Mouse (Mus musculus): ENCODE measurements around the gene Osbpl6. TPM values are rescaled to one million over a fixed set of nuclear protein-coding genes. Genes with fewer than 3 reads are reported as not detected.

Osbpl6 gene
- polyA plus RNA-seq, 1 experiment from 2014 or later = 5.9 TPM

DNA sequence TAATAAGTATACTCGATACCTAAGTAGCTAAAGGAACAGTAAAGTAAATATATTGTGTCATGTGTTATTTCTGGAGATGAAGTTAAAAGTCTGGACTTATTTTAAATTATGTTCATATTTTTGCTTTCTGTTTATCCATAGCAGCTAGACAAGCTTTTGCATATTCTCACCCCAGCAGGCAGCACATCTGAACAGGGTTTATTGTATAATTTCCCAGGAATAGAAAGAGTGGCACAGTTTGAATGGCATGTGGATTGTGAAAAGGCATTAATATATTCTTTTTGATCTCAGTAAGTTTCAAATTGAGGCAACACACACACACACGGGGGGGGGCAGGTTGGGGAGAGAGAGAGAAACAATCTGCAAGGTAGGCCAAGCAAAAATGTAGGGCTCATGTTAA is 6.6 kb downstream of the Osbpl6 start:
- 72% methylated on average over 2 of the region's 2 CpGs for WGBS
- no peaks in the 10 kb centered on the region for H3K4me1 ChIP-seq (ENCODE audit: control insufficient read depth, insufficient read depth, low read length)
- no peaks in the 10 kb centered on the region for H3K9me3 ChIP-seq (replicated peaks; ENCODE audit: control insufficient read depth, low read length)
- no peak for ATAC-seq (replicated peaks; ENCODE audit: extremely low read depth, insufficient read depth, low FRiP score)
- H3K4me2 ChIP-seq (ENCODE audit: low read depth, low read length) = no peak overlapping the region
- H3K36me3 ChIP-seq (ENCODE audit: control insufficient read depth, insufficient read depth) = no peaks in the 10 kb centered on the region
- H3K4me3 ChIP-seq (ENCODE audit: low read length) = no peak overlapping the region
- H3K9ac ChIP-seq (ENCODE audit: low read length) = no peak overlapping the region
- H3K27ac ChIP-seq (ENCODE audit: low read length) = no peak overlapping the region
- no peaks in the 10 kb centered on the region for H3K27me3 ChIP-seq (ENCODE audit: control insufficient read depth, insufficient read depth, low read length)

DNA sequence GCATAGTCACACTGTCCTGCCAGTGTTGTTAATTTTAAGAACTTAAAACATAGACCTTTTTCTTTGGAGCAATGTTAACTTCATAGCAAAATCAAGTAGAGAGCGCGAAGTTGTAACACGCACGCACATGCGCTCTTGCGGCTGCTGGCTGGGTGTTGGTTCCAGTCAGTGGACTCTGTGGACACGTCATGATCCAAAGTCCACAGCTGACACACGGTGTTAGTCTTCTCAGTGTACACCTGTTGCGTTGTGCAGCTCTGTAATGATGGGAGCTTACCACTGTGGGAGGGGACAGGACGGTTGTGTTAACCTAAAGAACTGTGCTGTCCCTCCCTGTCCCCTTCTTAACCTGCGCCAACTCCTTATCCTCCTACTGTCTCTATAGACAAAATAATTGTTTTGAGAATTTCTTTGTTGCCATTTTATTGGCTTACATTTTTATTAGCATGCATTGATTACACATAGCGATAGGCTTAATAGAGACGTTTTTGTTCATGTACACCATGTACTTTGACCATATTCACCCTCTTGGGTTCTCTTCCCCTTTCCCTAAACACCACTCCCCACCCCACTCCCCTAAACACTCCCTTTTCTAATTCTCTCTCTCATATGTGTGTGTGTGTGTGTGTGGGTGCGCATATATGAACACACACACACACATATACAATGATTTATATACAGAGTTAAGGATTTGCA is 11.3 kb downstream of the Osbpl6 start:
- 89% methylated on average over 14 of the region's 14 CpGs for WGBS
- ATAC-seq (replicated peaks; ENCODE audit: extremely low read depth, insufficient read depth, low FRiP score) = no peak
- Histone ChIP-seq H3K9ac (ENCODE audit: low read length) (no peak overlapping the region), H3K9me3 (replicated peaks; ENCODE audit: control insufficient read depth, low read length) (no peaks in the 10 kb centered on the region), H3K4me1 (ENCODE audit: control insufficient read depth, insufficient read depth, low read length) (no peaks in the 10 kb centered on the region), H3K27me3 (ENCODE audit: control insufficient read depth, insufficient read depth, low read length) (no peaks in the 10 kb centered on the region), H3K4me2 (ENCODE audit: low read depth, low read length) (no peak overlapping the region), H3K36me3 (ENCODE audit: control insufficient read depth, insufficient read depth) (no peaks in the 10 kb centered on the region), H3K4me3 (ENCODE audit: low read length) (no peak overlapping the region), H3K27ac (ENCODE audit: low read length) (no peak overlapping the region)

DNA sequence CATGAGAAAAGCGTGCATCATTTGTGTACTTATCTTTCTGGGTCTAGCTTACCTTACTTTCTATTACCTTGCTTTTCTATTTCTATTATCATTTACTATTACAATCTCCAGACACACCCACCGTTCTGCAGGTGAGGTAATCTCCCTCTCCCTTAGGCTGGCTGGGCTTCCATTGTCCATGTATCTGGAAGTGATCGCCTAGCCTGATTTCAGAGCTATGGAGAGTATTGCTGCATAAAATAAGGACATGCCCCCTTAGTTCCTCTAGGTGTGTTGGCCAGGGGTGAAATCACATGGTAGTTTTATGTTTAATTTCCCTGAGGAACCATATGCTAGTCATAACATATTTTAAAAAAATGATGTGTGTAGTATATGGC is 11.8 kb downstream of the Osbpl6 start:
- 86% methylated on average over 3 of the region's 3 CpGs for WGBS
- Histone ChIP-seq H3K36me3 (ENCODE audit: control insufficient read depth, insufficient read depth) (no peaks in the 10 kb centered on the region), H3K4me3 (ENCODE audit: low read length) (no peak overlapping the region), H3K9me3 (replicated peaks; ENCODE audit: control insufficient read depth, low read length) (no peaks in the 10 kb centered on the region), H3K27ac (ENCODE audit: low read length) (no peak overlapping the region), H3K9ac (ENCODE audit: low read length) (no peak overlapping the region), H3K27me3 (ENCODE audit: control insufficient read depth, insufficient read depth, low read length) (no peaks in the 10 kb centered on the region), H3K4me1 (ENCODE audit: control insufficient read depth, insufficient read depth, low read length) (no peaks in the 10 kb centered on the region), H3K4me2 (ENCODE audit: low read depth, low read length) (no peak overlapping the region)
- no peak for ATAC-seq (replicated peaks; ENCODE audit: extremely low read depth, insufficient read depth, low FRiP score)

DNA sequence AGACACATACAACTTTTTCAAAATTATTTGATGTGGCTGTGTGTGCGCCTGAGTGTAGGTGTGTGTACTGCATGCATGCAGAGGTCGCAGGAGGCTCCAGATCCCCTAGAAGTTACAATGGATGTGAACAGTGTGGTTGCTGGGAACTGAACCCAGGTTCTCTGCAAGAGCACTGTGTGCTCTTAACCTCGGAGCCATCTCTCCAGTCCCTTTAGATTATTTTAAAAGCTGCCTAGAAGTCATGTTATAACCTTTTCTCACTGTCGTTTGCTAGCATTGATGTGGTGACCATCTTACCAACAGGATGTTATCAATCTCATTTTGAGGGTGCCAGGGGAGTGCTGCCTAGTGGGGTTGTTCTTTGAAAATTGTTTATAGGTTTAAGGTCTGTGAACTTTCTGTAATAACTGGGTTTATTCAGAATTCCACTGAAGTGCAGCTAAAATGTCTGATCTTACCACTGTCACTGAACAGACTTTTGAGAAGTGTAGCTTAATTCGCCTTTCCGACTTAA is 15.2 kb downstream of the Osbpl6 start:
- 77% methylated on average over 6 of the region's 6 CpGs for WGBS
- ATAC-seq (replicated peaks; ENCODE audit: extremely low read depth, insufficient read depth, low FRiP score) = no peak

DNA sequence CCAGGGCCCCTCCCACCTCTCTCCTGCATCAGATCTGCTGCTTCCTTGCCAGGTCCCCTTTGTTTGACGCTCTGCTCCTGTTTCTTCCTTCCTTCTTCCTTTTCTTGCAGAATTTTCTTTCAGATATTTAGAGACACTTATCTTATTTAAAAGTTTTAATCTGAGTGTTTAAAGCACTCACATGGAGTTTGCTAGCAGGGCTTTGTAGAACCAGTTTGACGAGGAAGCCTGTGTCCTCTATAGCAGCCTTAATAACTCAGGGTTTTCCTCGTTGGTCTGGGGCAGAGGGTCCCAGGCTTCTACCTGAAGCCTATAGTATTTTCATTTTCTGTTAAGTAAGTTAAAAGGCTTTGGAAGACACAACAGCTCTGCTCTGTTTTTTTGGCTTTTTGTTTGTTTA is 20.5 kb downstream of the Osbpl6 start:
- H3K4me2 ChIP-seq (ENCODE audit: low read depth, low read length) = no peak overlapping the region
- no peak overlapping the region for H3K9ac ChIP-seq (ENCODE audit: low read length)
- H3K27ac ChIP-seq (ENCODE audit: low read length) = no peak overlapping the region
- H3K27me3 ChIP-seq (ENCODE audit: control insufficient read depth, insufficient read depth, low read length) = no peaks in the 10 kb centered on the region
- 54% methylated on average over 3 of the region's 3 CpGs for WGBS
- H3K9me3 ChIP-seq (replicated peaks; ENCODE audit: control insufficient read depth, low read length) = no peaks in the 10 kb centered on the region
- no peak for ATAC-seq (replicated peaks; ENCODE audit: extremely low read depth, insufficient read depth, low FRiP score)
- H3K4me3 ChIP-seq (ENCODE audit: low read length) = no peak overlapping the region
- no peaks in the 10 kb centered on the region for H3K4me1 ChIP-seq (ENCODE audit: control insufficient read depth, insufficient read depth, low read length)
- H3K36me3 ChIP-seq (ENCODE audit: control insufficient read depth, insufficient read depth) = no peaks in the 10 kb centered on the region

More for the DNA sequence above, 15.2 kb downstream of the Osbpl6 start:
- no peaks in the 10 kb centered on the region for H3K36me3 ChIP-seq (ENCODE audit: control insufficient read depth, insufficient read depth)
- no peak overlapping the region for H3K27ac ChIP-seq (ENCODE audit: low read length)
- H3K4me1 ChIP-seq (ENCODE audit: control insufficient read depth, insufficient read depth, low read length) = no peaks in the 10 kb centered on the region
- no peaks in the 10 kb centered on the region for H3K27me3 ChIP-seq (ENCODE audit: control insufficient read depth, insufficient read depth, low read length)
- no peaks in the 10 kb centered on the region for H3K9me3 ChIP-seq (replicated peaks; ENCODE audit: control insufficient read depth, low read length)
- no peak overlapping the region for H3K4me3 ChIP-seq (ENCODE audit: low read length)
- no peak overlapping the region for H3K4me2 ChIP-seq (ENCODE audit: low read depth, low read length)
- no peak overlapping the region for H3K9ac ChIP-seq (ENCODE audit: low read length)

DNA sequence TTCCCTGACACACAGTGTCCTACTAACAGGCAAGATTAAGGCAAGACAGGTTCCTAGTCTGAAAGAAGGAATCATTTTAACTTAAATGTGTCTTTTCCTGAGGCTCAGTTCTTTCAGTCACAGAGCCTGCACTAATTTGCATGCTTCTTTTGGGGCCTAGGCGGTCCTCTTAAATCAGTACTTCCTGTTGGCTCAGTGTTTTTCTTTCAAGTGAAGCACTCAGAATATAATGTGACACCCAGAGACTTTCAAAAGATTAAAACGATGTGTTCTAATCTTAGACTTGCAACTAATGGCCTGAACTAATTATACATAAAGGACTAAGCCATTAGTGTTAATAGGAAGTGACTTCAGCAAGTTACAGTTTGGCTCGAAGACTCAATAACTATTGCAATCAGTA is 23.0 kb downstream of the Osbpl6 start:
- Histone ChIP-seq H3K36me3 (ENCODE audit: control insufficient read depth, insufficient read depth) (no peaks in the 10 kb centered on the region), H3K4me3 (ENCODE audit: low read length) (no peak overlapping the region), H3K9me3 (replicated peaks; ENCODE audit: control insufficient read depth, low read length) (no peaks in the 10 kb centered on the region), H3K4me1 (ENCODE audit: control insufficient read depth, insufficient read depth, low read length) (no peaks in the 10 kb centered on the region), H3K27ac (ENCODE audit: low read length) (no peak overlapping the region), H3K9ac (ENCODE audit: low read length) (no peak overlapping the region), H3K4me2 (ENCODE audit: low read depth, low read length) (no peak overlapping the region), H3K27me3 (ENCODE audit: control insufficient read depth, insufficient read depth, low read length) (no peaks in the 10 kb centered on the region)
- WGBS = 65% methylated on average over 3 of the region's 3 CpGs
- no peak for ATAC-seq (replicated peaks; ENCODE audit: extremely low read depth, insufficient read depth, low FRiP score)

DNA sequence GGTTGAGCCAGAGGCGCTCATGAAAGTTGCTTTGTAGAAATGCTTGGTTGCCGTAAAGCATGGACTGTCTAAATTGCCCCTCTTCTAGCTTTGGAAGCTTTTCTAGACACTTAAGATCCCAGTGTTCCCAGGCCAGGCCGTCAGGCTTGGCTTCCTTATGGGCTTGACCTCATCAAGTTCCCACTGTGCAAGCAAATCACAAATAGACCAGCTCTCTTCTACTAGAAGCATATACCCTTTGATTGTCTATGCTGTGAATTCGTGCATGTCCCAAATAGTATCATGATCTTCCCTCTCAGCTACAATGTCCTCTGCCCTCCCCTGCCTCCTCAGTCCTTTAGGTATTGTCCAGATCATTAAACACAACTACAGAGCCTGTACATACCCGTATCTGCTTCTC is 23.5 kb downstream of the Osbpl6 start:
- 83% methylated on average over 5 of the region's 5 CpGs for WGBS
- Histone ChIP-seq H3K4me2 (ENCODE audit: low read depth, low read length) (no peak overlapping the region), H3K4me3 (ENCODE audit: low read length) (no peak overlapping the region), H3K9ac (ENCODE audit: low read length) (no peak overlapping the region), H3K27ac (ENCODE audit: low read length) (no peak overlapping the region), H3K36me3 (ENCODE audit: control insufficient read depth, insufficient read depth) (no peaks in the 10 kb centered on the region), H3K9me3 (replicated peaks; ENCODE audit: control insufficient read depth, low read length) (no peaks in the 10 kb centered on the region), H3K27me3 (ENCODE audit: control insufficient read depth, insufficient read depth, low read length) (no peaks in the 10 kb centered on the region), H3K4me1 (ENCODE audit: control insufficient read depth, insufficient read depth, low read length) (no peaks in the 10 kb centered on the region)
- no peak for ATAC-seq (replicated peaks; ENCODE audit: extremely low read depth, insufficient read depth, low FRiP score)

DNA sequence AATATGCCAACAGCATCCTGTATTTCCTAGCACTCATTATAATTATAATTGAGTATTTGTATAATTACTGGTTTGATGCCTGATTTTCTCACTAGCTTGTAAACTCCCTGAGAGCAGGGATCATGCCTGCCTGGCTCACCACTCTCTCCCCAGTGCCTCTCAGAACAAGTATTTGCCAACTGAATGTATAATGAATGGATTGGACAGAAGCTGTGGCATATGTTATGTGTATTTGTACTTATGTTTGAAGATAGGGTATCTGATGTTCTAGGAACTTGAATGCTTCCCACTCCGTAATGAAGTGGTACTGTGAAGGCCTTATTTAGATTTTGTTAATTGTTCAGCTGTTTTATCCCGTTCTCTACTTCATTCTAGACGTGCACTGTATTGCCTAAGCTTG is 24.2 kb downstream of the Osbpl6 start:
- no peaks in the 10 kb centered on the region for H3K9me3 ChIP-seq (replicated peaks; ENCODE audit: control insufficient read depth, low read length)
- no peaks in the 10 kb centered on the region for H3K4me1 ChIP-seq (ENCODE audit: control insufficient read depth, insufficient read depth, low read length)
- no peak for ATAC-seq (replicated peaks; ENCODE audit: extremely low read depth, insufficient read depth, low FRiP score)
- H3K9ac ChIP-seq (ENCODE audit: low read length) = no peak overlapping the region
- WGBS = 87% methylated on average over 3 of the region's 3 CpGs
- no peak overlapping the region for H3K27ac ChIP-seq (ENCODE audit: low read length)
- H3K4me3 ChIP-seq (ENCODE audit: low read length) = no peak overlapping the region
- H3K27me3 ChIP-seq (ENCODE audit: control insufficient read depth, insufficient read depth, low read length) = no peaks in the 10 kb centered on the region
- no peaks in the 10 kb centered on the region for H3K36me3 ChIP-seq (ENCODE audit: control insufficient read depth, insufficient read depth)
- no peak overlapping the region for H3K4me2 ChIP-seq (ENCODE audit: low read depth, low read length)

DNA sequence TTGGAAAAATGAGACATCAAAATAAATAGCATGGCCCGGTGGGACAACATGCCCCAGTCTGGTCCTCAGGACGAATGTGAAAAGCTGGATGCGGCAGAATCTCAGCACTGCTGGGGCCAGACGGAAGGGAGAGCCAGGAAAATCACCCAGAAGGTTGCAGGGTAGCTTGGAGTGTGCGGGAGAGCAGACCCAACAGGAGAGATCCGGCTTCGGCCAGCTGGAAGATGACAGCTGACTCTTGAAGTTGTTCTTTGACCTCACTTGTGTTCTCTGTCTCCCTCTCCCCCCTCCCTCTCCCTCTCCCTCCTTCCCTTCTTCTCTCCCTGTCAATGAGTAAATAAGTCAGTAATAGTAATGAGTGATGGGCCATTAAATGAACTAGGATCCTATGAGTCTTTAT is 27.9 kb downstream of the Osbpl6 start:
- H3K4me1 ChIP-seq (ENCODE audit: control insufficient read depth, insufficient read depth, low read length) = no peaks in the 10 kb centered on the region

More for the DNA sequence above, 27.9 kb downstream of the Osbpl6 start:
- no peaks in the 10 kb centered on the region for H3K27me3 ChIP-seq (ENCODE audit: control insufficient read depth, insufficient read depth, low read length)
- no peak overlapping the region for H3K4me3 ChIP-seq (ENCODE audit: low read length)
- no peaks in the 10 kb centered on the region for H3K9me3 ChIP-seq (replicated peaks; ENCODE audit: control insufficient read depth, low read length)
- WGBS = 66% methylated on average over 7 of the region's 7 CpGs
- H3K27ac ChIP-seq (ENCODE audit: low read length) = no peak overlapping the region
- no peaks in the 10 kb centered on the region for H3K36me3 ChIP-seq (ENCODE audit: control insufficient read depth, insufficient read depth)
- H3K4me2 ChIP-seq (ENCODE audit: low read depth, low read length) = no peak overlapping the region
- no peak for ATAC-seq (replicated peaks; ENCODE audit: extremely low read depth, insufficient read depth, low FRiP score)
- no peak overlapping the region for H3K9ac ChIP-seq (ENCODE audit: low read length)

Data from heart, embryonic 16.5 days (tissue).